Mouse (Mus musculus): ENCODE data around the gene Bend6.

- no peak for TF ChIP-seq HCFC1 (IDR thresholded peaks at IDR 0.05; ENCODE audit: low read depth, low read length)
- no peak for TF ChIP-seq CTCF (IDR thresholded peaks at IDR 0.05 in 2 of 3, conservative IDR thresholded peaks at IDR 0.05 in 1 of 3; ENCODE audit: control insufficient read depth in 1 of 3, insufficient read depth in 1 of 3, low read depth in 2 of 3, low read length in 3 of 3, poor library complexity in 1 of 3, severe bottlenecking in 1 of 3)
- no peak for TF ChIP-seq USF1 (IDR thresholded peaks at IDR 0.05; ENCODE audit: low read depth, low read length)
- no peak for TF ChIP-seq TAL1 (IDR thresholded peaks at IDR 0.05; ENCODE audit: low read length)
- TF ChIP-seq ZKSCAN1 (IDR thresholded peaks at IDR 0.05; ENCODE audit: low read depth, low read length), result no peak
These were observed 19.9 kb upstream of the Bend6 start for GRCm38 (mm10) chr1:33927466-33927865.

Measured in MEL (cell line).